Mouse (Mus musculus) c-Kit-positive CD71-positive TER-119-negative erythroid progenitor cells, embryonic 14.5 days (primary cell): ENCODE data around the gene Ruvbl2.
"Not testable (repeated sequence)": the region's sequence is repeated elsewhere in the genome, so short reads cannot be mapped to it uniquely, and the experiment has no call there.

Source experiments
- DNase-seq: peaks from one replicate; pipeline ENCODE4 v3.0.0-alpha.2; 2013; ENCODE audit warnings: low read depth

Ruvbl2 gene

GRCm38 (mm10) chr7:45437521-45438276 lies at the start of gene Ruvbl2:
Gene Ruvbl2 (minus strand): TSS chr7:45438096.
- no peak for DNase-seq

GRCm38 (mm10) chr7:45486761-45487415 lies 49.0 kb upstream of the Ruvbl2 start, which contains the start of gene Gm45808:
Gene Gm45808 (minus strand): TSS chr7:45486811.
- no peak for DNase-seq

GRCm38 (mm10) chr7:45486158-45486557 lies 48.3 kb upstream of the Ruvbl2 start:
- DNase-seq = peak; percentile 51

DNA sequence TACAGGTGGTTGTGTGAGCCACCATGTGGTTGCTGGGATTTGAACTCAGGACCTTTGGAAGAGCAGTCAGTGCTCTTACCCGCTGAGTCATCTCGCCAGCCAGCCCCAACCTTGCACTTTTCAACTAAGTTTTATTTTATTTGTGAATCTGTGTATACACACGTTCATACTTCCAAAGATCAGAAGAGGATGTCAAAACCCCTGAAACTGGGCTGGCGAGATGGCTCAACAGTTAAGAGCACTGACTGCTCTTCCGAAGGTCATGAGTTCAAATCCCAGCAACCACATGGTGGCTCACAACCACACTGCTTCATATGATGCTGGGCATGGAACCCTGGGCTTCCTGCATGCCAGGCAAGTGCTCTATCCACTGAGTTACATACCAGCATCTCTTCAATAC lies 47.1 kb upstream of the Ruvbl2 start:
- DNase-seq = not testable (repeated sequence)

- DNase-seq = no peak
Observed at GRCm38 (mm10) chr7:45482166-45482565, 44.3 kb upstream of the Ruvbl2 start.

DNA sequence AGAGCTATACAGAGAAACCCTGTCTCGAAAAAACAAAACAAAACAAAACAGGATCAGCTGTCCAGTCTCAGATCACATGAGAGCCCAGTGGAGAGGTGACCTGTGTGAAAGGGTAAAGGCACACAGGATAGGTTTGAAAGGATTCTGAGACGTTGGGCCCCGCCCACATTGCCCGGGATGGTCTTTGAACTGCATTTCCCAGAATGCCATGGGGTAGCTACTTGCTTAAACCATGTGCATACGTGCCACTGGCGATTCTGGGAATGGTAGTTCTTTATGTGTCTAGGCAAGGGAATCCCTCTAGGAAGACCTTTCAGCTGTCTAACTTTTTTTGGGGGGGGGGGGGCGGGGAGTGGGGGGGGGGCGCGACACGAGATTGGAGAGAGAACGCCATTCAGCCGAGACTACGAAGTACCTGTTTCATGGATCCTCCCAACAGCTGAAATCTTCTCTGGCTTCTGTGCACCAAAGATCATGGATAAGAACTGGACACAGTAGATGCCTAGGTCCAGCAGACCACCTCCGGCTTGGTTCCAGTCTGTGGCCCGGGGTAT lies 43.6 kb upstream of the Ruvbl2 start, which contains the start of gene Tulp2:
Tulp2 (plus strand) TSS at position 504 of the 554 bp plus-strand sequence.
- peak; percentile 75 for DNase-seq

- DNase-seq = not testable (repeated sequence)
Observed at GRCm38 (mm10) chr7:45480310-45480709, 42.4 kb upstream of the Ruvbl2 start.

GRCm38 (mm10) chr7:45478774-45479173 lies 40.9 kb upstream of the Ruvbl2 start:
- no peak for DNase-seq

- DNase-seq = no peak
Observed at GRCm38 (mm10) chr7:45477003-45477402, 39.1 kb upstream of the Ruvbl2 start.

DNA sequence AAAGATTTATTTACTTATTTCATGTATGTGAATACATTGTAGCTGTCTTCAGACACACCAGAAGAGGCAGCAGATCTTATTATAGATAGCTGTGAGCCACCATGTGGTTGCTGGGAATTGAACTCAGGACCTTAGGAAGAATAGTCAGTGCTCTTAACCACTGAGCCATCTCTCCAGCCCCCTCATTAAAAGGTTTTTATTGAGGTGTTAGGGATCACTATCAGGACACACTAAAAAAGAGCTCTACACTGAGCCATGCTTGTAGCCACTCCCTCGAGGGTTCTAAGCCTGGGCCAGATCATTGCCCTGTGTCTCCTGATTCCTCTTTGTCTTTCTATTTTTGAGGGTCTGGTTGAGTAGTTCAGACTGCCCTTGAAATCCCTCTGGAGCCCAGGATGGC lies 38.6 kb upstream of the Ruvbl2 start:
- DNase-seq = no peak

DNA sequence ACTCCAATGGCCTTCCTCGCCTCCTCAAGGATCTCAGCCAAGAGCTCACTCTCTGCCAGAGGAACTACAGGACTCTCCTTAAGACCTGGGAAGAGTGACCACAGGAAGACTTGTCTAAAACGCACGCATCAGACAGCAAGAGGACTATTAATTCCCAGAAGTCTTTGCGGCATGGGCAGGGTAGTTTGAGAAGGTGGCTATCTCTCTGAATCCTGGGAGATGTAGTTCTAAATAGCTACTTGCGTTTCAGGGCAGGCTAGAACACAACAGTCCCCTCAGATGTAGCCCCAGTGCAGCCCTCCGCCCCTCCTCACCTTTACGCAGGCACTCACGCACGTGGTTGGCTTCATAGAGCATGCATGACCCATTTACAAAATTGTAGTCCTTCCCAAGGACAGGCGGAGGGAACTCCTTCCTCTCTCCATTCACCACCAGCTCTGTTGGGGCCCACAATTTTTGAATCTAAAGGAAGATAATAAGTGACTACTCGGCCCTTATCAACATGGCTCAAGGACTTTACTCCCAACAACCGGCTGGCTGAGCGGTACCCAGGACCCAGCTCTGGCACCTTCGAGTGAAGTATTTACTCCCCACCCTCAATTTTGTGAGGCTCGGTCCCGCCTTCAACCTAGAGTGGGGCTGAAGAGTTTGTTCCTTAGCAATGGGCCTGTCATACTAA lies 37.5 kb upstream of the Ruvbl2 start:
- no peak for DNase-seq

GRCm38 (mm10) chr7:45470869-45471268 lies 33.0 kb upstream of the Ruvbl2 start:
- DNase-seq = peak; percentile 74

GRCm38 (mm10) chr7:45467090-45467670 lies 29.3 kb upstream of the Ruvbl2 start:
- no peak for DNase-seq

DNA sequence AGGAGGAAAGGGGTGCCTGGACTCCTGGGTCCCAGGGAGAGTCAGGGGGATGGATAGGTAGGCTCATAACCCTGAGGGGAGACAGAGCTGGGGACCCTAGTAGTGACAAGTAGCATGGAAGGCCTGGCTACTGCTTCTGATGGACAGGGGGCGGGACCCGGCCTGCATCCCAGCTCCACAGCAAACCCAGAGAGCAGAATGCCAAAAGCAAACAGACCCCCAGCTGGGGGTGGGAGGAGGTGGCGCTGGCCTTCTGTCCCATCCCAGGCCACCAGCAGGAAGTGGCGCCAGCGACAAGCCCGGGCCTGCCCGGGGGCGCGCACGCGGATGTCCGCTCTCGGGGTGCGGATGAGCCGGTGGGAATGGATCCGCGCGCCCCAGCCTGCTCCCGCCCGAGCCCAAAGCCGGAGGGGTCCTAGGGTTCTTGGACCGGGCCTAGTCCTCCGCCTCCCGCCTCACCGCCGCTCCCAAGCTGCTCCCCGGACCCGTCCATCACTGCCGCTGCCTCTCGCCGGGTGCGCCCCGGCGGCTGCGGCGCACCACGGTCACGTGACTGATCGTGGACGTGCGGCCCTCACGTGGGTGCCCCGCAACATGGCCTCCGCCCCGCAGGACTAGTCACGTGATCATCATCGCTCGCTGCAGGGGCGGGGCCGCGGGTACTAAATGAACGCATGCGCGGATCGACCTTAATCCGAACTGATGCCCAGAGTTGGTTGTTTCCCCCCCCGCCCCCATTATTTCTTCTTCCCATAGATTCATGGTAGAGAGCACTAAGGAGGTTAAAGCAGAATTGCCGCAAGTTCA lies 28.6 kb upstream of the Ruvbl2 start, which contains the start of gene Bax:
Bax (minus strand) TSS at position 616 of the 807 bp plus-strand sequence.
- peak; percentile 88 for DNase-seq

DNA sequence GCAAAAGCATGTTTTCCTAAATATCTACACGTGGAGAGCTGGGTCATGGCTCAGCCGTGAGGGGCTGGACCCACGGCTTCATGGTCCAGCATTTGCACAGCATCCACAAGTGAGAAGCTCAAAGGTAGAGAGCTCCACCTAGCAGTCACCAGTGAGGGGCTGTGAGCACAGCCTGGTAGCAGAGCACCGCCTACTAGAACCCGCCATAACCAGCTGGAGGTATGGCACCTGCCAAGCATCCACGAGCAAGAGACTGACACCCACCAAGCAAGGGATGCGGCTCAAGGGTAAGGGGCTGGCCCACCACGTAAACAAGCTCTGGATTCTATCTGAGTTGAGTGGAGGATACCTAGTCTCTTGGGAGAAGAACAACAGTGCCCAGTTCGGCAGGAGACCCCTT lies 27.7 kb upstream of the Ruvbl2 start:
- no peak for DNase-seq

GRCm38 (mm10) chr7:45465112-45465511 lies 27.2 kb upstream of the Ruvbl2 start:
- no peak for DNase-seq

DNA sequence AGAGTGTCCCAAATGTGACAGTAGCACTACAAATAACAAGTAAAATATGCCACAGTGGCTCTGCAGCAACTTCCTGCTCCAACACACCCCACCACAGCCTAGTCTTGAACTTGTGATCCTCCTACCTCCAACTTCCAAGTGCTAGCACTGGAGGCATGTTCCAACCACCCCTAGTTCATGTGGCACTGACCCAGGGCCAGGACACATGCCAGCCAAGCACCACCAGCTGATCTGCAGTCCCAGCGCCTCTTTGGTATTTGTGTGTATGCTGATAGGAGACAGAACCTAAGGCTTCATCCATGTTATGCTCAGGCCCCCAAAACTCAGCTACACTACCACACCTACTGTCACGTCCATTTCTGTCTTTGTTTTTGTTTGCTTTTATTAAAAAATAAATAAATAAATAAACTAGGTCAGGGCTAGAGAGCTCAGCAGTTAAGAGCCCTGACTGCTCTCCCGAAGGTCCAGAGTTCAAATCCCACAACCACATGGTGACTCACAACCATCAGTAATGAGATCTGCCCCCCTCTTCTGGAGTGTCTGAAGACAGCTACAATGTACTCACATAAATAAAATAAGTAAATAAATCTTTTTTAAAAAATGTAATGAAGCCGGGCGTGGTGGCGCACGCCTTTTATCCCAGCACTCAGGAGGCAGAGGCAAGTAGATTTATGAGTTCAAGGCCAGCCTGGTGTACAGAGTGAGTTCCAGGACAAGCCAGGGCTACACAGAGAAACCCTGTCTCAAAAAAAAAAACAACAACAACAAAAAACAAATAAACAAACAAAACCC lies 26.3 kb upstream of the Ruvbl2 start:
- DNase-seq = no peak

DNA sequence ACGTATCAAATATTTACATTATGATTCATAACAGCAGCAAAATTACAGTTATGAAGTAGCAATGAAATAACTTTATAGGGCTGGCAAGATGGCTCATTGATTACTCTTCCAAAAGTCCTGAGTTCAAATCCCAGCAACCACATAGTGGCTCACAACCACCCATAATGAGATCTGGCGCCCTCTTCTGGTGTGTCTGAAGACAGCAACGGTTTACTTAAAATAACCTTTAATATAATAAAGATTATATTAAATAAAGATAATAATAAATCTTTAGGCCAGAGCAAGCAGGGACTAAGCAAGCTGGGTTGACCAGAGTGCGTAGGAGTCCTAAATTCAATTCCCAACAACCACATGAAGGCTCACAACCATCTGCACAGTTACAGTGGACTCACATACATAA lies 25.0 kb upstream of the Ruvbl2 start:
- not testable (repeated sequence) for DNase-seq

GRCm38 (mm10) chr7:45462325-45462724 lies 24.4 kb upstream of the Ruvbl2 start:
- DNase-seq = no peak

- no peak for DNase-seq
Observed at GRCm38 (mm10) chr7:45461781-45462180, 23.9 kb upstream of the Ruvbl2 start.
